Mouse (Mus musculus): Measurements from ENCODE around the gene Cacna1d.

DNA sequence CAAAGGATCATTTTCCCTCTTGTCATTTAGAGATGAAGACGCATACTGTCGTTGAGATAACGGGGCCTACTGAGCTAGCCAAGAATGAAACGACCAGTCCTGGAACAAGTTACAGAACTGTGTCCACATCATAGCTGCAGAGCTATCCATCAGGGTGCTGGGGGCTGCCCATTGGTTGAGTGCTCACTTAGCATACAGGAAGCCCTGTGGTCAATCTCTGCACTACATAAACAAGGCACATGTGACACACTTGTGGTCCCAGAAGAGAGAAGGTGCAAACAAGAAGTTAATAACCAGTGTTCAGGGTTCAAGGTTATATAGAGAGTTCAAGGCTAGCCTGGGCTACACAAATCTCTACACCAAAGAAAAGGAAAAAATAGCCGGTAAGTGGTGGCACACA lies 40.2 kb upstream of the Cacna1d start:
- TF ChIP-seq CTCF (IDR thresholded peaks at IDR 0.05; ENCODE audit: extremely low read depth, insufficient read depth, insufficient read length, insufficient replicate concordance) (no peak), POLR2A (IDR thresholded peaks at IDR 0.05; ENCODE audit: low read depth, low read length) (no peak)
